9 mouse cellular contexts compared by ENCODE assay signal in the genomic region with DNA sequence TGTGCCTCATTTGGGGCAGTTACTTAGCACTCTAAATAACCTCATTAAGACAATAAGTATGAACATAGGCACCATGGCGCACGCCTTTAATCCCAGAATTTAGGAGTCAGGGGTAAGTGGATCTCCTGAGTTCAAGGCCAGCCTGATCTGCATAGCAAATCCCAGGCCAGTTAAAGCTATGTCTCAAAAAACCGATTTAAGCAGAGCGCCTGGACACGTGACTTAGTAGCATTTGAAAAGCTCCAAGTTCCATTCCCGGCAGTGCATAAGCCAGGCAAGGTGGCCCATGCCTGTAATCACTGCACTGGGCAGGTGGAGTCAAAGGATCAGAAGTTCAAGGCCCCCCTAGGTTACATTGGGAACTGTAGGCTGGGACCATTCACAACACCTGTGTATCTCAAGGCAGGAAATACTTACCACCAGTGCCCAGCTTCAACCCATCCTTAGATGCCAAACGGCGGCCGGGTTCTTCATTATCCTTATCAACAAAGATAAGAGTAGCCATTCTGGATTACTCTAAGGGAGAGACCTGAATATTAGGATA. TPM values are rescaled to one million over a fixed set of nuclear protein-coding genes. Genes with fewer than 3 reads are reported as not detected.
DNase-seq lines count a peak whose midpoint lies in the region; ATAC-seq and TF ChIP-seq lines count a peak whose summit lies in the region.
"Had no signal": no experiment of that assay in that cellular context is flagged by ENCODE, and none has a peak within 500 bp of the region (broad histone marks: within the 10 kb centered on the region; RNA-seq: fewer than 3 reads in every experiment).

No protein-coding gene starts in this region.

- DNase-seq in liver, adult 2 months (ENCODE audit: extremely low read depth, low read depth, low spot score) = no peak
- no peak for DNase-seq in liver
- DNase-seq in embryonic facial prominence, embryonic 14.5 days (ENCODE audit: low spot score) = no peak
- DNase-seq in thymus, postnatal 36 days = no peak
- DNase-seq in urinary bladder, postnatal 25 days (ENCODE audit: low spot score) = no peak
- no peak for DNase-seq in thymus, postnatal 0 days (ENCODE audit: low spot score)

- TF ChIP-seq CTCF in liver, adult 2 months (IDR thresholded peaks at IDR 0.05; ENCODE audit: low read depth, low read length) = no peak
- no peak for TF ChIP-seq CTCF in intestine, postnatal 0 days (IDR thresholded peaks at IDR 0.05; ENCODE audit: low read depth)

- peaks cover 15% of the 10 kb centered on the region; the same call in 1 of the 2 replicates for H3K36me3 ChIP-seq in liver, adult 2 months (ENCODE audit: control insufficient read depth, insufficient read depth, low read length)
- 0 out of 2 replicates have a peak, but pooled peaks cover 7% of the 10 kb centered on the region for H3K36me3 ChIP-seq in embryonic facial prominence, embryonic 14.5 days (ENCODE audit: control insufficient read depth, insufficient read depth, low read length)
- H3K36me3 ChIP-seq in intestine, postnatal 0 days (ENCODE audit: control insufficient read depth, insufficient read depth) = peaks cover 22% of the 10 kb centered on the region; the same call in 1 of the 2 replicates
- no peaks in the 10 kb centered on the region; the same call in 1 of the 2 replicates for H3K36me3 ChIP-seq in neural tube, embryonic 13.5 days

- H3K4me3 ChIP-seq in liver, adult 2 months (ENCODE audit: insufficient read depth, low read depth, low read length) = peak overlapping the region; percentile 99; the same call in 1 of the 2 replicates
- peak overlapping the region; percentile 63 for H3K4me3 ChIP-seq in embryonic facial prominence, embryonic 14.5 days (ENCODE audit: low read depth, low read length)
- H3K4me3 ChIP-seq in intestine, postnatal 0 days (ENCODE audit: low read depth, low read length) = peak overlapping the region; percentile 61
- H3K4me3 ChIP-seq in neural tube, embryonic 13.5 days = peak overlapping the region; percentile 59

- peak overlapping the region; percentile 57 for H3K4me2 ChIP-seq in embryonic facial prominence, embryonic 14.5 days (ENCODE audit: low read depth, low read length)
- H3K4me2 ChIP-seq in intestine, postnatal 0 days (replicated peaks; ENCODE audit: low read depth) = peak overlapping the region; percentile 70
- peak overlapping the region; percentile 62 for H3K4me2 ChIP-seq in neural tube, embryonic 13.5 days

- H3K27me3 ChIP-seq in liver, adult 2 months (ENCODE audit: control insufficient read depth, insufficient read depth, low read length) = no peaks in the 10 kb centered on the region
- H3K27me3 ChIP-seq in embryonic facial prominence, embryonic 14.5 days (replicated peaks; ENCODE audit: control insufficient read depth, insufficient read depth, low read length) = no peaks in the 10 kb centered on the region
- H3K27me3 ChIP-seq in intestine, postnatal 0 days (replicated peaks; ENCODE audit: control insufficient read depth, insufficient read depth, low read length) = no peaks in the 10 kb centered on the region
- H3K27me3 ChIP-seq in neural tube, embryonic 13.5 days = no peaks in the 10 kb centered on the region

- no peak overlapping the region for H3K27ac ChIP-seq in liver, adult 2 months (replicated peaks; ENCODE audit: insufficient read depth, low read depth, low read length)
- no peak overlapping the region for H3K27ac ChIP-seq in embryonic facial prominence, embryonic 14.5 days (replicated peaks; ENCODE audit: low read depth, low read length)
- H3K27ac ChIP-seq in intestine, postnatal 0 days (ENCODE audit: low read depth, low read length) = no peak overlapping the region
- no peak overlapping the region for H3K27ac ChIP-seq in neural tube, embryonic 13.5 days (replicated peaks)

- WGBS in liver, adult 2 months = 71% methylated on average over 9 of the region's 9 CpGs
- 91% methylated on average over 9 of the region's 9 CpGs for whole genome bisulfite sequencing in embryonic facial prominence, embryonic 14.5 days
- 71% methylated on average over 9 of the region's 9 CpGs for WGBS in intestine, postnatal 0 days
- 94% methylated on average over 9 of the region's 9 CpGs for WGBS in neural tube, embryonic 13.5 days

- peaks cover 2% of the 10 kb centered on the region; the same call in 1 of the 2 replicates for H3K79me2 ChIP-seq in liver, adult 2 months (ENCODE audit: control insufficient read depth, insufficient read depth, low read length)

- TF ChIP-seq POLR2A in liver, adult 2 months (IDR thresholded peaks at IDR 0.05; ENCODE audit: extremely low read depth, insufficient read depth, low read length) = no peak

- no peaks in the 10 kb centered on the region for H3K9me3 ChIP-seq in embryonic facial prominence, embryonic 14.5 days (ENCODE audit: control insufficient read depth, low read length)
- H3K9me3 ChIP-seq in intestine, postnatal 0 days (ENCODE audit: control insufficient read depth) = no peaks in the 10 kb centered on the region
- no peaks in the 10 kb centered on the region for H3K9me3 ChIP-seq in neural tube, embryonic 13.5 days

- H3K9ac ChIP-seq in liver, adult 2 months (ENCODE audit: low read depth, low read length) = no peak overlapping the region; the same call in 1 of the 2 replicates
- no peak overlapping the region; the same call in 1 of the 2 replicates for H3K9ac ChIP-seq in embryonic facial prominence, embryonic 14.5 days (ENCODE audit: low read depth, low read length)
- H3K9ac ChIP-seq in intestine, postnatal 0 days (ENCODE audit: low read depth, low read length) = no peak overlapping the region; the same call in 1 of the 2 replicates
- H3K9ac ChIP-seq in neural tube, embryonic 13.5 days = 0 out of 2 replicates have a peak overlapping the region, but pooled peaks have one; percentile 71

- ATAC-seq in embryonic facial prominence, embryonic 14.5 days (ENCODE audit: low read depth) = no peak
- 0 out of 2 replicates have a peak, but pooled peaks have one; percentile 25 for ATAC-seq in intestine, postnatal 0 days
- ATAC-seq in neural tube, embryonic 13.5 days (ENCODE audit: low read depth) = 0 out of 2 replicates have a peak, but pooled peaks have one; percentile 54

- H3K4me1 ChIP-seq in liver, adult 2 months (ENCODE audit: control insufficient read depth, insufficient read depth, low read length) = peaks cover 11% of the 10 kb centered on the region; the same call in 1 of the 2 replicates
- H3K4me1 ChIP-seq in embryonic facial prominence, embryonic 14.5 days (ENCODE audit: control insufficient read depth, insufficient read depth, low read length) = peaks cover 9% of the 10 kb centered on the region; the same call in 1 of the 2 replicates
- no peaks in the 10 kb centered on the region for H3K4me1 ChIP-seq in intestine, postnatal 0 days (replicated peaks; ENCODE audit: control insufficient read depth, insufficient read depth, low read length)
- H3K4me1 ChIP-seq in neural tube, embryonic 13.5 days (replicated peaks) = 0 out of 2 replicates have a peak, but pooled peaks cover 9% of the 10 kb centered on the region

RNA-seq across cellular contexts. Expression of a gene that starts 0.8 kb away (rescaled TPM):
- 40.0 and 45.4 TPM in 2 replicates for total RNA-seq in liver, adult 2 months (2014; rRNA removed)
- polyA plus RNA-seq in liver, adult 2 months (2012; rRNA removed) = 12.0 and 17.7 TPM in 2 replicates
- polyA plus RNA-seq in embryonic facial prominence, embryonic 14.5 days (2014; fragmentation: Nextera tagmentation; extraction: Ambion mirVana) = 71.3 and 83.2 TPM in 2 replicates
- polyA plus RNA-seq in intestine, postnatal 0 days (2015; fragmentation: Nextera tagmentation; extraction: Ambion mirVana) = 88.3 and 88.4 TPM in 2 replicates
- polyA plus RNA-seq in neural tube, embryonic 13.5 days (2015; fragmentation: Nextera tagmentation; extraction: Ambion mirVana) = 51.6 and 56.1 TPM in 2 replicates
- 112 and 114 TPM in 2 replicates for polyA plus RNA-seq in thymus, postnatal 0 days (2015; fragmentation: Nextera tagmentation; extraction: Ambion mirVana)

RNA-seq across cellular contexts. Expression of a gene that starts 8.3 kb away (rescaled TPM):
- 11.8 and 13.2 TPM in 2 replicates for total RNA-seq in liver, adult 2 months (2014; rRNA removed)
- 1.7 and 2.4 TPM in 2 replicates for polyA plus RNA-seq in liver, adult 2 months (2012; rRNA removed)
- polyA plus RNA-seq in embryonic facial prominence, embryonic 14.5 days (2014; fragmentation: Nextera tagmentation; extraction: Ambion mirVana) = 46.2 and 54.1 TPM in 2 replicates
- 33.6 and 40.3 TPM in 2 replicates for polyA plus RNA-seq in intestine, postnatal 0 days (2015; fragmentation: Nextera tagmentation; extraction: Ambion mirVana)
- polyA plus RNA-seq in neural tube, embryonic 13.5 days (2015; fragmentation: Nextera tagmentation; extraction: Ambion mirVana) = 66.8 and 68.2 TPM in 2 replicates
- polyA plus RNA-seq in thymus, postnatal 0 days (2015; fragmentation: Nextera tagmentation; extraction: Ambion mirVana) = 66.2 and 71.7 TPM in 2 replicates

RNA-seq across cellular contexts. Expression of a gene that starts 48.8 kb away (rescaled TPM):
- total RNA-seq in liver, adult 2 months (2014; rRNA removed) = 1.2 and 1.5 TPM in 2 replicates
- 1.4 and 2.6 TPM in 2 replicates for polyA plus RNA-seq in liver, adult 2 months (2012; rRNA removed)
- 32.3 and 32.7 TPM in 2 replicates for polyA plus RNA-seq in embryonic facial prominence, embryonic 14.5 days (2014; fragmentation: Nextera tagmentation; extraction: Ambion mirVana)
- polyA plus RNA-seq in intestine, postnatal 0 days (2015; fragmentation: Nextera tagmentation; extraction: Ambion mirVana) = 9.4 and 11.9 TPM in 2 replicates
- 12.5 and 12.8 TPM in 2 replicates for polyA plus RNA-seq in neural tube, embryonic 13.5 days (2015; fragmentation: Nextera tagmentation; extraction: Ambion mirVana)
- polyA plus RNA-seq in thymus, postnatal 0 days (2015; fragmentation: Nextera tagmentation; extraction: Ambion mirVana) = 5.3 and 5.6 TPM in 2 replicates
- total RNA-seq: neutrophil, adult 5-6 weeks had no signal

Comparison
In these comparisons a context has a peak if more than half of its experiments do, and no peak if none do; other contexts are left out.
1. RNA of a gene that starts 8.3 kb away (polyA plus RNA-seq): 66.8 to 68.2 TPM in neural tube, embryonic 13.5 days, 66.2 to 71.7 TPM in thymus, postnatal 0 days, 46.2 to 54.1 TPM in embryonic facial prominence, embryonic 14.5 days and 33.6 to 40.3 TPM in intestine, postnatal 0 days; 1.7 to 2.4 TPM in liver, adult 2 months; every median in the first group is over 10 times any median in the second.
2. Peak in every context shown above with its lines, with median percentiles within 50 percentile points of each other: H3K4me3 ChIP-seq and H3K4me2 ChIP-seq.